Mouse (Mus musculus): Measurements from ENCODE around the gene Tprg. TPM values are rescaled to one million over a fixed set of nuclear protein-coding genes. Genes with fewer than 3 reads are reported as not detected.

The Tprg gene
- total RNA-seq, 2 experiments from 2014 or later: not detected

DNA sequence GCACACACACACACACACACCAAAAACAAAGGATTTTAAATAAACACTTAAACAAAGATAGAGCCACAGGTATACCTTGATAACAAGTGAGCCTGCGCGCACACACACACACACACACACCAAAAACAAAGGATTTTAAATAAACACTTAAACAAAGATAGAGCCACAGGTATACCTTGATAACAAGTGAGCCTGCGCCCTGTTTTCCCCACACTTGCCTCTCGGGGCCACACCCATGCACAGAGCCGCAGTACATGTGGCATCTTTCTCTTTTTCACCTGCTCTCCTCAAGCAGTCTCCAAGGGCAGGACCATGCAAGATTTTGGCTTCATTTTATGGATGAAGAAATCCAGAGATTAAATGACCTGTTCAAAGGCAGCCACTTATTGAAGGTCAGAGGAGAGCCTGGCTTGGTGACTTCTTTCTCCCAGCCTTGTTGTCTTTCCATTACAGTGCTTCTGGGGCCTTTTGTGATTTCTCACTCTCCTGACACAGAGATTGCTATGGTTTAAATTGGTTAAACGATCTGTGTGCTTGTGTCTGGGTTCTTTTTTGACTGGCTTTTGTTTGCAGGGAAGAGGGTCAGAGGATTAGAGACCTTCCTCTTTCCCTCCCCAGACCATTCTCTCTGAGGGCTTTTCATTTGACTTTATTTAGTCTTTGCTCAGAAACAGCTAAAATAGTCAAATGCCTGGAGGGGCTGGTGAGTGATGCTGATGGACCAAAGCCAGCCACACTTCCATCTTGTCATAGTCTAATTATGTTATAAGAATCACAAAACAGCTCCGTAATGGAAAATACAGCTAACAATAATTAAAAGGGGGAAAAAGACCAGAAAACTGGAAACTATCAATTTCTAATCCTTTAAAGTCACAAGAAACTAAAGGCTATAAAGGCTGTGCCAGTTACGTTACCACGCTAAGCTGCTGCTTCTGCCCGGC lies 46.9 kb downstream of the Tprg start:
- no peak for DNase-seq (ENCODE audit: low spot score)

DNA sequence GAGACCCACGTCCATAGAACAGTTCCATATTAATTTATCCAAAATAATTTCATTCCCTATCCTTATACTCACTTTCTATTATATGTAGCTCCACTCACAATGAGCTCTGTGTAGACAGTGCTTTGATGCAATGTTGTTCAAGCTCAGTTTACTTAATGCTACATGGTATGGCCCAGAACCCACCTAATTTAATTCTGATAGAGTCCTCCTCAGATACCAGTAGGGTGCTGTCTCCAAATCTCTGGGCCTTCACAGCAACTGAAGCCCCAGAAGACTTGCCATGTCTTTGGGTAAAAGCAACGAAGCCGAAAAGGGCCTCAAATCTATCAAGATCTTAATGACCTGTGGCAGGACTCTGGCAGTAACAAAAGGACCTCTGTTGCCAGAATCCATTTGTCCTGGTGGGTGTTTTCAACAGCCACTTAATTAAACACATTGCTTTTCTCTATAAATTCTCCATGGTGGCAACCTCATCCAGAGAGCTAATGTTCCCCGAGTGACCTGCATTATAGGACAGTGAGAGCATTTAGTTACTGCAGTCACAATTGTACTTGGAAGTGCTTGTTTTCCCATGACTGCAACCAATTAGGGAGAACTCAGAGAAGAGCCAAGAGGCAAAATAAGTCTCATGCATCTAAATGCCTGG lies 48.6 kb downstream of the Tprg start:
- DNase-seq (ENCODE audit: low spot score): no peak

DNA sequence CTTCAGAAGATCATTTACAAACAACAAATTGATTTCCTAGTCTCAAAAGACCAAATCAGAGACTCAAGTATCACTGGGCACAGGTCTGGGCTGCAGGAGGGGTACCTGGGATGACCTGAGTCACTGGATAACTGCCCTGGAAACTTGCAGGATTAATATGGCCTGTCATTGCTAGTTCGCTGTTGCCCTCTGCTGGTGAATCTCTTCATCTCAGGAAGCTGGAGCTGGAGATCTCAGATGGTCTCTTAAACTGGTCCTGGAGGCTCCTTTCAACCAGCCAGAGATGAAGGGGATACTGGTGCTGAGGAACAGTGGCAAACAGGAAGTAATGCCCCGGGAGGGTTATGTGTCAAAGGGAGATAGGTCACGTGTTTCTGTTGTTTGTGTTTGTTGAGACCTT lies 63.0 kb downstream of the Tprg start:
- peak; percentile 71 for DNase-seq (ENCODE audit: low spot score)

DNA sequence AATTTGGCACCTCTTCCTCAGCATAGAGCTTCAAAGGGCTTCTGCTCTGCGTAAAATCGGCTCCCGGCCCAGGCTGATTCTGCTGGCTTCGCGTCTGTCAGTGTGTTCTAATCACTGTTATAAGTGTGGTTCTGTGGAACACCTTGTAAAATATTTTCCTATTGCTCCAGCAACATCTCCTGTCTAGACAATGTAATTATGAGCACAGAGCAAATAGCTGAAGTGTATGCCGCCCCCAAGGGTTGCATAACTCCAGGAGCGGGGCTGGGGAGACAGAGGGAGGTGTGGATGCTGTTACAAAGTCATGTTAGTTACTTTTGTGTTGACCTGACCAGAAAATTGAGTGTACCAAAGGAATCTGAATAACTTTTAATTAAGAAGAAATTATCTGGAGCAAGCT lies 81.2 kb downstream of the Tprg start:
- DNase-seq (ENCODE audit: low spot score): no peak

DNA sequence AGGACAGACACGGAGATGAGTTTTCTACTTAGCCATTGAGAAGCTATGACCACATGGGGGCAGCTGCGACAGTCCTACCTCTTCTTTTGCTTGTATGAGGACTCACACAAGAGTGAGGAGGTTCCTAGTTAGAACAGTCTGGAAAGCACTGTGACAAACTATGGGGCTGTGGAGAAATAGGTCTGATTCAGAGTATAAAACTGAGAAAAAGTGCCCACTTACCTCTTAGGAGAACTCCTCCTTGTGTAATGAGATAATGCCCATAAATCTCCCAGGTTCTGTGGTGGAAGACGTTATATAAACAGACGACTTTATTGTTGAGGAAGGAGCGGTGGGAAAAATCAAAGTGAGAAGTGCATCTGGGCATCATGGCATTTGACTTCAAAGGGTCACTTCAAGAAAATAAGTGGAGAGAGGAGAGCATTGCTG lies 83.4 kb downstream of the Tprg start:
- peak; percentile 12 for DNase-seq (ENCODE audit: low spot score)

DNA sequence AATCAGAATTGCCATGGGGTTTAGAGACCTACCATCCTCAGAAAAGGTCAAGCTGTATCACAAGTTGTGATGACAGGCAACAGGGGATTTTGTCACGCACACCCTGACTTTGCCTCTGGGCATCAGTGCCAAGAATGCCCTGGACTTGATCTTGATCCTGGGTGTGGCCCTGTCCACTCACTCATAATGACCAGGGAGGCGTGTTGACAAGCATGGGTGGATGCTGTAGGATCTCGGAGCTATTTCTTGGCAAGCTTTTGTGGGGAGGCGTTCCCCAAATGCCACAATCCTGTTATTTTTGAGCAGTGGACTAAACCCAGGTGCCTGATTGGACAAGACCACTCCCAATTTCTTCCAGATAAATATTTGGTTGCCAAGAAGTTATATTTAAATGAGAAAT lies 87.5 kb downstream of the Tprg start:
- DNase-seq (ENCODE audit: low spot score): no peak

DNA sequence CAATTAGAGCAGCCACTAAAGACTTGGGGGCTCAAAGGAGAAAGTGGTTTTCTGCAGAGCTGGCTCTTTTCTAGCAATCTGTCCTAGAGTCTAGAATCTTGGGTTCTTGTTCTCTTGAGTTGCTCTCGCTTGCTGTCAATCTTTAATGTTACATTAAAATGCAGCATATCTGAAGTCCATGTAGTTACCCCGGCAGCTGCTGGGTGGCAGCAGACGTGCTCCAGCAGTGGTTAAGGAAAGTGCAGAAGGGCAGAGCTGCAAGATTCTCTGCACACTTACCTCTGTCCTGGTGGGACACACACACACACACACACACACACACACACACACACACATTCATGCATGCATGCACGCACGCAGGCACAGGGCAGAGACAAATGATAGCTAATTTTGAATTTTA lies 88.2 kb downstream of the Tprg start:
- peak; percentile 8 for DNase-seq (ENCODE audit: low spot score)

DNA sequence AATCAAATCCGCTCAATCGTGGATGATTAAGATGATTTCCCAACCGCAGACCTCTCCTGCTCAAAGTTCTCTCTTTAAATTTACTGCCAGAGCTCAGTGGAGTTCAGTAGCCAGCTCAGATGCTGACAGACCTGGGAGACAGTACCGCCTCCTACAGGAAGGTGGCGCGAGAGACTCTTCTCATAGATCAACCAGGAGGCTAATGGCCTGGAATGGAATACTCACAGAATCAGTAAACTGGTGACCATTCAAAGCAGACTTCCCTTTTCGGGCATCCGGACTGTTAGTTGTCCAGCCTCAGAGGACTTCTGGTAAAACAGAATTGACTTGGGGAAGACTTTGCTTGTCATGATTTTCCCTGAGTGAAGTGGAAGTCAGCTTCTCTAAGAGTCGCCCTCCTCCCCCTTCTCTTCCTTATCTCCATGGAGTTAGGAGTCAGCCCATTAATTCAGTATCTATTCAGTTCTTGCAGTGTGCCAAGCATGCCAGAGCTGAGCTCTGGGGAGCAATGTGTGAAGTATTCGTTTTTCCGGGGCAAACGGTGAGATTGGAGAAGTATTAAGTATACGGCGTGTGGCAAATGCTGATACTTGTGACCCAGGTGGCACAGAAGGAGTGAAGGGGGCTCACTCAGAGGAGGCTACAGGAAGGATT lies 90.2 kb downstream of the Tprg start:
- peak; percentile 89 for DNase-seq (ENCODE audit: low spot score)

DNA sequence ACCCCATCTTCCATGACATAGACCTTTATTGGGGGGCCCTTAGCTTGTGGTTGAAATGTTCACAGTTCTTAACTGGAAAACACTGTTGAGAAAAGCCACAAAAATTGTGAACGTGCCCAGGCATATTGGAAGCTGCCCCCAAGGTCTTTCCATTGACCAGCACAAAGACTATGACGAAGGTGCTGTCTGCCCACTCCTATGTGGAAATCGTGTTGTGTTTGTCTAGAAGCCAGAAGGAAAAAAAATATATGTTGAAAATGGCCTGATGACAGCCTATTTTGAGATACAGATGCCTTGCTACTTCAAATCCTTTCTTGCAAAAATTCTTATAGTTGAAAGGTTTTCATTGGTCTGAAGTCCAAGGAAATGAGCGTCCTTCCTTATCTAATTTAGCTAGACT lies 91.1 kb downstream of the Tprg start:
- DNase-seq (ENCODE audit: low spot score): no peak

DNA sequence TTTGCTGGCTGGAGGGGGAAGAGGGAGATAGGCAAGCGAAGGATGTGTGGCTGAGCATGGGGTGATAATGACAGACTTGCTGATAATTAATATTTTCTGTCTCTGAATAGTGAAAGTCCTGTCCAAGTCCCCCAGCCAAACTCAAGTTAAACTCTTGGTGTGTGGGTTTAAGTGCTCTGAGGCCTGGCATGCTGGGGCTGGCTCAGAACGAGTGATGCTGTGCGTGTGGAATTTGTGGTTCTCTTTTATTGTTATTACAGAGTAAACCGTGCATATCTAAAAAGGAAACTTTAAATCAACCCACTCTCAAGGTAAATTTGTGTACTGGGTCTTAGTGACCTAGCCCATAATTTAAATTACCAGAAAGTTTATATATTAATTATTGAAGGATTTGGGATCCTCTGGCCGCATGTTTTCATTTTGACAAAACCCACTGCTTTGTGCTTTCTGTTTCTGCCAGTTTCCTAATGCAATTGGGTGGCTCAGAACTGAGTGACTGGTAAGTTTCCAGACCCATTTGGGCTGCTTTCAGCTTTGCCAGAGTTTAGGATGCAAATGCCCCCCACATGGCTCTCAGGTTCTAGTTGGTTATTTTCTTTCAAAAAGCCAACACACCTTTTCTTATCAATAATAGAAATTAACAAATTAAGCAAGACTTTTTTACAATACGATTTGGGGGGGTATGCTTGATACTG lies 99.0 kb downstream of the Tprg start:
- no peak for DNase-seq (ENCODE audit: low spot score)

DNA sequence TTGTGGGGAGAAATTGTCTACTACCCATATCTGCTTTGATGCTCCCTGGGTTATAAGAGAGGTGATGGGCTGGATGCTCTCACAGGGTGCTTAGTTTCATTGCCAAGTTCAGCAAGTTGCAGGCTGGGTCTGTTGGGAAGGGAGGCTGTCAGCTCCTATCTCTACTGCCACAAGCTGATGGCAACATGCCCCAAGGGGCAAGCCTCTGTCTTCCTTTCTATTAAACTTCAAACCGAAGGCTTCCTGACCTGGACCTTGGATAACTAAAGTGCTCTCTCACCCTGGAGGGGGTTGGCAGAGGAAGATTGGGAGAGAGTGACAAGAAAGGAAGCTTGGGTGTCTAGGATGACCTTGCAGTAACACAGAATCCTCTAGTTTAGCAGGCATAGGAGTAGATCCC lies 108.1 kb downstream of the Tprg start:
- no peak for DNase-seq (ENCODE audit: low spot score)

DNA sequence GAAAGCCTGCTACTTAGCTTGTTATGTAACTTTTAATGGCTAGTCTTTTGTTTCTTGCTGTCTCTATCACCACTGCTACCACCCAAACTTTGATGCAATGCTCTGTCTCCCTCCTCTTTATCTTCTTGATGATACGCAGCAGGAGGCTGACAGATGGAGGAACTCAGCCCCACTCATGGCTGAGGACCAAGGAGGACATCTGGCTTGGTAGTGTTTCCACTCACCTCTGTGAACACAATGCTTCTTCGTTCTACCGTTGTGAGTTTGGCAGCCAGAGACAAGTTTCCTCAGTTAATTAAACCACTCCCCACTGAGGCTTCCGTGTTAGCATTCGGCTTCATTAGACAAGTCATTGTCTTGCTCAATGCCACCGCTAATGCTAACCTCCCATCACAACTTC lies 117.5 kb downstream of the Tprg start:
- no peak for DNase-seq (ENCODE audit: low spot score)

DNA sequence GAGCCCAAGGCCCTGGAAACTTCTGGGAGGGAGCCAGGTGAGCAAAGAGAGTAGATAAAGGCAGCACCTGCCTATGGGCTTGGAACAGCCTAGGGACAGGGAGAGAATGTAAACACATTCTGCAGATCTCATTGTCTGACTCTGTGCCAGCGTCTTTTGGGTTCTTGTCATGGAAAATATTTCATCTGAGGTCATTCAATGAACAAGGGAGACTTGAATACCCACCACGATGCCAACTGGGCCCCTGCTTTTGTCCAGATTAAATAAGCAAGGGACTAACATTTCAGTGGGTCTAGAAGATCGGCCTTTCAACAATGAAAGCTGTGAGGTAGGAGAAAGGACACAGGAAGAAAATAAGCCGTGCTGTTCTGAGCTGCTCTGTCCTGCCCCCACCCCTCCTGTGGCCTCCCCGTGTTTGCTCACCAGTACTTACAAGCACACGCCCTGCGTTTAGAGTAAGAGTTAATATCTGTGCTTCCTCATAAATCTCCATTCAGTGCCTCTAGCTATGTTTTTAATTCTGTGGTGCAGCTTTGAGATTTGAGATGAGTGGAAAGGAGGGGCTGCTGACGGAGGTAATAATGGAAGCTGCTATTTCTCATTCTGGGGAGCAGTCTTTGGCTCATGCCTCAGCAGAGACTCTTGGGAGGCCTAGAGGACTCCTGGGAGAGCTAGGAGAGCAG lies 120.7 kb downstream of the Tprg start:
- DNase-seq (ENCODE audit: low spot score): peak; percentile 6

DNA sequence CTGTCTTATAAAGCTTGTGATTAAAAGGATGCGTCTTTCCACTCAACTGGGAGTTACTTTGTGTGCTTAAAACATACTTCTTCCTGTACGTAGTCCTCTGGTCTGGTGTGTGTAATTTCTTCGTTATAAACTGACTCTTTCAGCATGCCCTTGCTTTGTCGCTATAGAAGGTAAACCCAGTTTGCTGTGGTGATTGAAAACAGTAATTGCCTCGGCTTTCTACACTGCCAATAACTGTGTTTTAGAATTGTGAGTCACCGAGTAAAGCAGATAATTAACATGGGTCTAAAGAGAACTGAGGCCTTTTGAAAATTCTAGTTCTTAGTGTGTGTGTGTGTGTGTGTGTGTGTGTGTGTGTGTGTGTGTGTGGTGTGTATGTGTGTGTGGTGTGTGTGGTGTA lies 121.4 kb downstream of the Tprg start:
- no peak for DNase-seq (ENCODE audit: low spot score)

DNA sequence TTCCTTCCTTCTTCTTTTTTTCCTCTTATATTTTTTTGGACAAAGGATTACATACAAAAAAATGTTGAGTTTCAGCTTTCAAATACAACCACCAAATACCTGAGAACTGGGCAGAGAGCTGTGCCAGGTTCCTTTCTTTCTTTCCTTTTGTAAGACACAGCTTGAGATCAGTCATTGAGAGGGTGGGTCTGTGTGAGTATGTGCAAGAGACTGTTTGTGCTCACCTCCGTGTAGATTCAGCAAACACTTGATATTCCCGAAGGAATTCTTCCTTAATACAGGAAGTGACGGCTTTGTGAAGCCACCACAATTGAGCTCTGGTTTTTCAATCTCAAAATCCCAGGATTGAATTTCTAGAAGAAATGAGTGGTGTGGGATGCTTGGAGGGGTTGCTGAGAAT lies 124.7 kb downstream of the Tprg start:
- no peak for DNase-seq (ENCODE audit: low spot score)

DNA sequence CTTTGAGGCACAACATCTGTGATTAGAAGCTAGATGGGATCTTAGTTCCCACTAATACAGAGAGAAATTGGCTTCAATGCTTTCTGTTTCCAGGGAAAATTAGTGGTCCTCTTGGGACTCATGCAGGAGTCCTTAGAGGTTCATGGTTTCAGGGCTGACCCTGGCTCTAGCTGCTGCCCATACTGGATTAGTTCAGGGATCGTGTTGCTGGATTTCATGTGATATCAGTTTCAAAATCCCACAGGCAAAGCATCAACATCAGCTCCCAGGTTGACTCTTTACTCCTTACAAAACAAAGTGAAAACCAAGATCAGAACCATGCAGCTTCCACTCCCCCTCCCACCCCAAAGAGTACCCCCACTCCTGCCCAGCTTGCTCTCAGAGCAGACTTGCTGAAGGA lies 127.3 kb downstream of the Tprg start:
- DNase-seq (ENCODE audit: low spot score): peak; percentile 11

DNA sequence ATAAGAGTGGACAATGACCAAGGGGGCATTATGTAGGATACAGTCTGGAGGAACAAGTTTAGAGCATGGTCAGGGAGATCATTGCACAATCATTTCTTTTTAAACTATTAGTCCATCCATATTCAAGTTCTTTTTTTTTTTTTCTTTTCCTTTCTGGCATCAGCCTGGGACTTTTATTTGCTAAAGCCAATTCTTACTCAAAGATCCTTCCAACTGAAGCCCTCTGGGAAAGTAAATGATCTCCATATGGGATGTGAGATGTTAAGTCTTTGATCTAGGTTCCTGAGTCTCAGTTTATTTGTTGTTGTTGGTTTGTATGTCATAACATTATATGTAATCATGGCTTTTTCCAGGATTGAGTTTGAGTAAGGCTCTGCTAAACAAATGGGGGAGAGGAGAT lies 128.6 kb downstream of the Tprg start:
- DNase-seq (ENCODE audit: low spot score): peak; percentile 16

DNA sequence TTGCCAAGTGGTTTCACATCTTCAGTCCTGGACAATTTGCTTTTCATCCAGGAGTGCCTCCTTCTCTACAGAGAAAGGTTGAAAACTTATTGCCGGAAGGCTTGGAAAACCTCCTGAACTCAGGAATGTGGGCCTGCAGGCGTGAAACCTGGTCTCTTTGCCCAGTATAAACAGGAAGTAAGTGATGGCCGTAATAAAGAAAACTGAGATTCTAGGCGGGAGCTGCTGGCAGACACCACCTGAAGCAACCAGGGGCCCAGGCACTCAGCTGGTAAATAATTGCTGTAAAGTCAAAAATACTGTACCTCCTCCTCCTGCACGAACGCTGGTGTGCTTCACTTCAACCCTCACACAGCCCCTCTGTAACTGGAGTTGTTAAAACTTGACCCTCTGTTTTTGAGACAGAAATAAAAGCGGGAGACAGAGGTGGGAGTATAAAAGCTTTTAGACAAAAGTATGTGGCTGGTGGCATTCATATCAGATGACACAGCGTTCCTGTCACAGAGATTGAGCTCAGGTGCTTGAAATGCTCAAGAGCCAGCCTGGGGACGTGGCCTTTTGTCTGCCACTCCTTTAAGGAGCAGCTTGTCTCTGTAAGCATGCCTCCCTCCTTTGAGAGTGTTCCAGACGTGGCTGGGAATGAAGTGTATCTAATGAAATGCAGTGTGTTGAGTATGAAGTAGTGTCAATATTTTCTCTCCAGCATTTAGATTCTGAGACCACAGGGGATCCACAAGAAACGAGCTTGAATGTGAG lies 131.4 kb downstream of the Tprg start:
- no peak for DNase-seq (ENCODE audit: low spot score)

DNA sequence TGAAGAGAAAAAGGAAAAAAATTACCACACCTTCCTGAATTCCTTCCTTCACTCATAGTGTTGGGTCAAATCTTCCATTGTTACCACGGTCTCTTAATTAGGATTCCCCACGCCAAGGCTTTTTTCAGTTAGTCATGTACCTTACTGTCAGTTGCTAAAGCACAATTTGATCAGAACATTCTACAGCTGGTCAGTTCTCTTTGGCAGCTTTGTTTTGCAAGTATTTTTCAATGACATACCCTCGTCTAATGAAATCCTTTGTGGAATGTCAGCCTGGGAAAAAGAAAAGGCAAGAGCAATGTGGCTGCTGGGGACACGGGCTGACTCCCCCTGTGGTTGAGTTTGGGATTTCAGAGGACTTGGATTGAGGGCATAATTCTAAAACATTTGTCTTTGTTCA lies 136.4 kb downstream of the Tprg start:
- DNase-seq (ENCODE audit: low spot score): no peak

DNA sequence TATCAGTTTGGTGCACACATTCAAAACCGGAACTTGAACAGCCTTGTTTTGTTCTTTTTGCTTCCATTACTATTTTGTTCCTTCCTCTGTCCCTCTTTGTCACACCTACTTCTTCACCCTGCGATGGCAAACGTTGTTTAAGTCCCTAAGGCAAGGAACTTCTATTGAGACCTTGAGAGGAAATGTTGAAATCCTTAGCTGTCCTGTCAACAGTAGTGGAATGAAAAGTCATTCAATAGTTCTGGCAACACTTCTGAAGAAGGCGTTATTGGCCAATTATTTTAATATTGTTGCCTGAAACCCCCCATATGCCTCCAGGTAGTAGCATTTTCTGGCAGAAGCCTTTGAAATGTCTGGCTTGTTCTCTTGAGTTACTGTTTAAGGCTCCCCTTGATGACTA lies 137.4 kb downstream of the Tprg start:
- DNase-seq (ENCODE audit: low spot score): no peak

DNA sequence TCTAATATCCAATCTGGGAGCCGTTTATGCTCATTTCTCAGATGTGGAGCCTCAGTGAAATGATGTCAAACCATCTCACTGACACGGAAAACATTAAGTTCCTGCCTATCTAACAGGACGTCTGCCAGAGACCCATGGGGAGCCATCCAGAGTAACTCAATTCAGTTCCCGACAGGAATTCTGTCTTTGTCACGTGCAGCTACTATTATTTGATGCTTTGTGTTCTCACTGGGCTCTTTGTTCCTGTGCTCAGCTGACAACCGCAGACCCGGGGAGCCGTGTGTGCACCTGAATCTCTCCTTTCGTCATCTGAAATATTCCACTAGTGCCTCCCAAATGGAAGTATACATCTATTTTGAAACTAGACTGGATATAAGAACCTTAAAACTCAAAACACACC lies 138.3 kb downstream of the Tprg start:
- DNase-seq (ENCODE audit: low spot score): no peak
